Mouse (Mus musculus) spleen, adult 2 months (tissue): Measurements from ENCODE around the gene Ctf2. TPM values are rescaled to one million over a fixed set of nuclear protein-coding genes. Genes with fewer than 3 reads are reported as not detected.

Source experiments
- DNase-seq, 2 experiments: peaks; one replicate each; pipeline versions ENCODE4 v3.0.0 to v3.0.0-alpha.2; 2012 to 2021; ENCODE audit warnings: low spot score in 2 of 2, low read depth in 1 of 2
- H3K27ac ChIP-seq: fragments of 200-500 bp; 2 replicates; pipeline ENCODE4 v1.5.1; 2012; ENCODE audit warnings: low read length, inconsistent platforms; ENCODE audit not compliant: insufficient read depth
- H3K27me3 ChIP-seq: fragments of 200-500 bp; 2 replicates; pipeline ENCODE4 v1.6.1; 2012; ENCODE audit warnings: mild to moderate bottlenecking, moderate library complexity, low read length, inconsistent platforms; ENCODE audit not compliant: control insufficient read depth, insufficient read depth
- H3K36me3 ChIP-seq: fragments of 200-500 bp; 2 replicates; pipeline ENCODE4 v1.6.1; 2012; ENCODE audit warnings: mild to moderate bottlenecking, low read length, inconsistent platforms; ENCODE audit not compliant: control insufficient read depth, insufficient read depth
- H3K4me1 ChIP-seq: fragments of 200-500 bp; 2 replicates; pipeline ENCODE4 v1.6.1; 2011; ENCODE audit warnings: inconsistent platforms; ENCODE audit not compliant: control insufficient read depth, insufficient read depth, insufficient read length
- H3K4me3 ChIP-seq: fragments of 200-500 bp; 2 replicates; pipeline ENCODE4 v1.5.1; 2011; ENCODE audit warnings: mild to moderate bottlenecking, inconsistent platforms; ENCODE audit not compliant: insufficient read depth, insufficient read length; ENCODE audit errors: extremely low read depth
- CTCF ChIP-seq: fragments of 200-500 bp; IDR thresholded peaks from 2 replicates; pipeline ENCODE4 v1.5.1; 2011; ENCODE audit warnings: mild to moderate bottlenecking, inconsistent platforms; ENCODE audit not compliant: insufficient read depth, insufficient read length, insufficient replicate concordance; ENCODE audit errors: extremely low read depth
- POLR2A ChIP-seq: fragments of 200-500 bp; IDR thresholded peaks from 2 replicates; pipeline ENCODE4 v1.6.1; 2011; ENCODE audit warnings: low read depth, low read length, inconsistent platforms
- WGBS: fragments of 180-500 bp; shearing (Covaris S2); methylation state at CpG from one replicate; pipeline ENCODE4 v1.1.7; 2018; 5-methylcytosine and 5-hydroxymethylcytosine counted together
- polyA plus RNA-seq: library from polyadenylated mRNA; depleted of rRNA; stranded (reverse); fragments of >200 nt; gene quantifications from 2 replicates; pipeline ENCODE4 v1.2.3, GENCODE M21; 2012

Gene Ctf2
- polyA plus RNA-seq, 1 experiment = not detected

DNA sequence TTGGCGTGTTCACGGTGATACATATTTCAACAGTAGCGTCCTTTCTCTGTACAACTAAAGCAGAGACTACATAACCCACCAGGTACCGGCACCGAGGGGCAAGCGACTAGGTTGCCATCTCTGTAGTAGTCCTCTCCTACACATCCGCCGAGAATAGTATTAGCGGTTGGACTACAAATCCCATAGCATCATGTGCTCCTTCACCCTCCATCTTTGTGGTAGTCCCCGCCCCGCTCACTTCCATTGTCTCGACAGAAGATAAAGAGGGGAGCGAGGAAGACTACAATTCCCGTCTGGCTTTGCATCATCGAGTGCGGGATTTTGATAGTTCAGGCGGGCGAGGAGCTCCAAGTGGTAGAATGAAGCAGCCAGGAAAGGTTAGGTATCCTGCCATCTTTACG lies 13.3 kb upstream of the Ctf2 start:
- H3K36me3 ChIP-seq = no peaks in the 10 kb centered on the region; the same call in 1 of the 2 replicates
- peak; percentile 85 to 86 for DNase-seq
- TF ChIP-seq POLR2A (no peak), CTCF (no peak)
- no peaks in the 10 kb centered on the region for H3K27me3 ChIP-seq
- WGBS = under 1% methylated on average over 19 of the region's 19 CpGs
- peak overlapping the region; percentile 87 for H3K4me3 ChIP-seq
- H3K27ac ChIP-seq = peak overlapping the region; percentile 87
- H3K4me1 ChIP-seq = peaks cover 6% of the 10 kb centered on the region; the same call in 1 of the 2 replicates

GRCm38 (mm10) chr7:127744366-127745045 lies 12.5 kb upstream of the Ctf2 start, which contains the start of gene Fbxl19:
Gene Fbxl19, plus strand, starts transcription at chr7:127744543.
- TF ChIP-seq CTCF (no peak), POLR2A (no peak)
- no peaks in the 10 kb centered on the region; the same call in 1 of the 2 replicates for H3K36me3 ChIP-seq
- H3K27me3 ChIP-seq = no peaks in the 10 kb centered on the region
- peak; percentile 47 to 65 for DNase-seq
- peak within 1 kb of the TSS; percentile 87 for H3K4me3 ChIP-seq
- H3K27ac ChIP-seq = peak within 1 kb of the TSS; percentile 42; the same call in 1 of the 2 replicates
- WGBS = under 1% methylated on average over 26 of the region's 26 CpGs
- peaks cover 6% of the 10 kb centered on the region; the same call in 1 of the 2 replicates for H3K4me1 ChIP-seq

DNA sequence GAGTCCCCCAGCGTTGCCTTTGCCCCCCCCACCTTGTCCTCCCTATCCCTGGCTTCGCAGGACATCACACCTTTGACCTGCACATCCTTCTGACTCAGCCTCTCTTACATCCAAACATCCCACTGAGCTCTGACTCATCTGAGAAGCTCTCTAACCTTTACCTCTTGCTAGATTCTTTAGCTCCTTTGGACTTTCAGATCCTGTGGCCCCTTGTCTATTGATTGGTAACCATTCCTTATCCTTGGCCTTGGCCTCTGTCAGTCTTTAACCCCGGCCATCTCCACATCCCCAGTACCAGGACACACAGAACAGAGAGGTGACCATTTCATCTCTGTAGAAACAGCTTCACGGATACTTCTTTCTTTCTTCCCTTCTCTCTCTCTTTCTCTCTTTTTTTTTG lies 1.8 kb downstream of the Ctf2 start:
- TF ChIP-seq POLR2A (no peak), CTCF (no peak)
- WGBS = 71% methylated on average over 4 of the region's 4 CpGs
- H3K27ac ChIP-seq = no peak overlapping the region

DNA sequence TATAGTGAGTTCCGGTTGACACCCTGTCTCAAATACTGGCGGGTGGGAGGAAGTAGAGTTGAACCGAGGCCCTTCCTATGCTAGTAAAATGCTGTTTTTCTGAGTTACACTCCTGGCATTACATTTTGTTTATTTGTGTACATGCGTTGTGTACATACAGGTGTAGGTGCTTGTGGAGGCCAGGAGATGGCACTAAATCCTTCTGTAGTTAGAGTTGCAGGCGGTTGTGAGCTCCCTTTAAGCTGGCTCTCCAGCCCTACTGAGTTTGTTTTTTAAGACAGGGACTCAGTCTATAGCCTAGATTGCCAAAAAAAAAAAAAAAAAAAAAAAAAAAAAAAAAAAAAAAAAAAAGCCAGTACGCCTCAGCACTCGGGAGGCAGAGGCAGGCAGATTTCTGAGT lies 4.1 kb downstream of the Ctf2 start:
- Histone ChIP-seq H3K27ac (no peak overlapping the region), H3K27me3 (no peaks in the 10 kb centered on the region), H3K4me3 (no peak overlapping the region), H3K4me1 (no peaks in the 10 kb centered on the region; the same call in 1 of the 2 replicates), H3K36me3 (no peaks in the 10 kb centered on the region)
- WGBS = 74% methylated on average over 7 of the region's 7 CpGs
- TF ChIP-seq CTCF = no peak
- TF ChIP-seq POLR2A = no peak
- DNase-seq = no peak

More for the DNA sequence above, 1.8 kb downstream of the Ctf2 start:
- Histone ChIP-seq H3K4me3 (no peak overlapping the region), H3K27me3 (no peaks in the 10 kb centered on the region), H3K4me1 (no peaks in the 10 kb centered on the region; the same call in 1 of the 2 replicates), H3K36me3 (no peaks in the 10 kb centered on the region)
- DNase-seq = no peak

DNA sequence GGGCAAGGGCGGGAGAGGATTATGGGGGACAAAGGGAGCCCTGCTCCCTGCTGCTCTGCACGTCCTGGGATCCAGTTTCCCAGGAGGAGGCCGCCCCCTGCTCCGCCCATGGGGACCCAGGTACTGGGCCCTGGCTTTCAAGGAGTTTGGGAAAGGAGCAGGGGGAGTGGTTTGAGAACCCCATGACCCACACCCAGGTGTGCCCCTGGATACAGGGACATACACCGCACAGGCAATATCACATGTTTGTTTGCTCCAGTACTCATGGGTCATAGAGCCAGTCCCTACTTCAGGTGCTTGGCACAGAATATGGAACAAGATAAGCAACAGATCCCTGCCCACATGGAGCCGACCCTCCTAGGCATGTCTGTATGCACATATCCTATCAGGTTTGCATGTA lies 6.0 kb downstream of the Ctf2 start:
- DNase-seq = no peak
- no peaks in the 10 kb centered on the region for H3K36me3 ChIP-seq
- no peak overlapping the region for H3K4me3 ChIP-seq
- WGBS = 88% methylated on average over 6 of the region's 6 CpGs
- no peaks in the 10 kb centered on the region for H3K27me3 ChIP-seq
- TF ChIP-seq POLR2A (no peak), CTCF (no peak)
- no peaks in the 10 kb centered on the region; the same call in 1 of the 2 replicates for H3K4me1 ChIP-seq
- H3K27ac ChIP-seq = no peak overlapping the region

DNA sequence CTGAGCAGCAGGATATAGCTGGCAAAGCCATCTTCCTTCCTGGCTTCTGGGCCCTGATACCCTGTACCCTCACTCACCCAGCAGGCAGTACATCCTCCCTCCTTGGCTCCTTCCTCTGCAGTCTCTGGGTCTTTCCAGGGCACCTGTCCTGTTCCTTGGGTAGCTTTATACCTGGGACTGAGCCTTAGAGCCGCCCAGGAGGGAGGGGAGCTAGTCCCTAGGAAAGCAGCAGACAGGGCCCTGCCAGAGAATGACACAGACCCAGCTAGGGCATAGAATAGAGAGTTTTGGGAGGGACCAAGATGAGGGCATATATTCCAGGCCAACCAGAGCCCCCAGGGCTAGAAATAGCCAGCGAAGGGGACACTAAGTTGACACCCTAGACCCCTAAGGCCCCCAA lies 6.5 kb downstream of the Ctf2 start:
- Histone ChIP-seq H3K36me3 (no peaks in the 10 kb centered on the region), H3K4me1 (no peaks in the 10 kb centered on the region; the same call in 1 of the 2 replicates), H3K27me3 (no peaks in the 10 kb centered on the region), H3K27ac (no peak overlapping the region), H3K4me3 (no peak overlapping the region)
- no peak for TF ChIP-seq CTCF
- TF ChIP-seq POLR2A = no peak
- WGBS = 87% methylated on average over 2 of the region's 2 CpGs
- no peak for DNase-seq

GRCm38 (mm10) chr7:127719258-127719657 lies 12.7 kb downstream of the Ctf2 start:
- no peak for TF ChIP-seq CTCF
- no peak for TF ChIP-seq POLR2A
- H3K36me3 ChIP-seq = no peaks in the 10 kb centered on the region
- H3K4me3 ChIP-seq = no peak overlapping the region
- H3K27ac ChIP-seq = no peak overlapping the region
- H3K27me3 ChIP-seq = peaks cover 6% of the 10 kb centered on the region; the same call in 1 of the 2 replicates
- H3K4me1 ChIP-seq = peaks cover 5% of the 10 kb centered on the region; the same call in 1 of the 2 replicates
- DNase-seq = no peak
- WGBS = 85% methylated on average over 6 of the region's 6 CpGs
